Mouse (Mus musculus) frontal cortex, postnatal 25 days (tissue): Measurements from ENCODE around the gene Slc44a1.

ENCODE experiments used
- DNase-seq, 2 experiments: peaks; one replicate each; pipeline ENCODE4 v3.0.0; 2022; ENCODE audit warnings: low spot score in 2 of 2

The Slc44a1 gene

DNA sequence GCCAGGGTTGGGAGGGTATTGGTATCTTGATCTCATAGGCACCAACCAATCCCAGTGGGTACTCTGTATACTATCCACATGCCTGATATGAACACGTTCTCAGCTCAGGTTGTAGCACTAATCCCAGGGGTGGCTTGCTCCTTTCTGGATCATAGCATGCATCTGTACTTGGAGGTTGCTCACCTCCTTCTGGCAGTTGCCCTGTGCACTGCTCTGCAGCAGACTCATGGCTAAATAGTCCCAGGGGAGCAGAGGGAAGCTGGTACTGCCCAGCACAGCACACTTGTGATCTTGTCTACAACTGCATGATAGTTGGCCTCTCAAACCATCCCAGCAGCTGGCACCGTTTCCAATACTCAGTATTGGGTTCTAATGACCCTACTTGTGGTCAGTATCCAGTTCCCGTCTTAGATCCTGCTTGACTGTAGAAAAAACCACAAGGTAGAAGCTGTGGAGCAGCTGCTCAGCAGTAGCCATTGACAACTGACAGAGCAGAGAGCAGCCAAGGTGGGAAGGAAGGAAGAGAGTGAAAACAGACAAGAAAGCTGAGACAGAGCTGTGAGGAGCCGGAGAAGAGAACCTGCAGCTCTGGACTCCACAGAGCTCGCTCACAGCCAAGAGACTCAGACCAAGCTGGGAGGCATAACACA, 174.5 kb downstream of the Slc44a1 start:
- no peak for DNase-seq

GRCm38 (mm10) chr4:53617968-53618367, 177.8 kb downstream of the Slc44a1 start:
- no peak for DNase-seq

DNA sequence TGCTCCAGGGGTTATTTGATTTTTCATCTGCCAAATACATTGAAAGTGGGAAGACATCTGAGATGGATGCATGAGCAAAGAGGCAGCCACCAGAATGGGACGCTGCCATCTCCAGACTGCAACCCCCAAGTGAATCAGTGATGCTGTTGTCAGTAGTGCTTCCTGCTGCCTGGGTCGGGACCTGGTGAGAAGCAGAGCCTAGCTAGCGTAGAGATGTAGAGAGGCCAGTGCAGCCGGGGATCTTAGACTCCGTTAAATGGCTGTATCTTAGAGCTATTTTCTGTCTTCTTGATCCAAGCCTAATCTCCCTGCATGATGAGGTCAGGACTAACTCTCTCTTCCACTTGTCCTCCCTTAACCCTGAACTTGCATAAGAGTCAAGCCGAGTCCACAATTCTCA, 179.9 kb downstream of the Slc44a1 start:
- DNase-seq: no peak

- DNase-seq: no peak
Measured at GRCm38 (mm10) chr4:53621084-53621483, 180.9 kb downstream of the Slc44a1 start.

DNA sequence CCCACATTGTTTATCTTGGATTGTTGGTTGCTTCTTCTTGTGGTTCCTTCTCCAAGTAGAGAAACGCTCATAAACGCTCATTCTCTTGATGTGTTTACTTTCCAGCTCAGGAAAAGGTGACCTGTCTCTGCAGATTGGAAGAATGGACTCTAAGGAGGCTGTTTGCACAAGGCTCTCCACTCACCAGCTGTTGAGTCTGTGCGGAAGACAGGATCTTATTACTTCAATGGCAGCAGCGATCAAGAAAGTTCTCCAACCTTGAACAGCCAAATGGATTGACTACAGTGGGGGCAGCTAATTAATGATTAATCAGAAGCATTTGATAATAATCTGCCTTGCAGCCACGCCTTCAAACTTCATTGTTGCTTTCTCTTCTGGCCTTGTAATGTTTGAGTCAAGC, 181.3 kb downstream of the Slc44a1 start:
- DNase-seq: no peak

DNA sequence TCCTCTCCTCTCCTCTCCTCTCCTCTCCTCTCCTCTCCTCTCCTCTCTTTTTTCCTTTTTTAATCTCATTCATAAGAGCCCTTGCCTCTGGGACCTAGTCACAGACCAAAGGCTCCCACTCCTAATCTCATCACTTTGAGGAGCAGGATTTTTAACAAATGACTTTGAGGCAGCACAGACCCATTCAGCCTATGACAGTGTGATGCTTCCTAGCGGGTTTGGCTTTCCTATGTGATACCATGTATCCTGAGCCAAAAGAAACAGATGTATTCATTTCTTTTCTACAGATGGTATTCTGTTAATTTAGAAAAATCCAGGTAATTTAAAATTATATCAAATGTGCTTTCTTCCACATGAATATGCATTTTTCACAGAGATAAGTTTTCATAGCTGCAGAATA, 183.5 kb downstream of the Slc44a1 start:
- no peak for DNase-seq

DNA sequence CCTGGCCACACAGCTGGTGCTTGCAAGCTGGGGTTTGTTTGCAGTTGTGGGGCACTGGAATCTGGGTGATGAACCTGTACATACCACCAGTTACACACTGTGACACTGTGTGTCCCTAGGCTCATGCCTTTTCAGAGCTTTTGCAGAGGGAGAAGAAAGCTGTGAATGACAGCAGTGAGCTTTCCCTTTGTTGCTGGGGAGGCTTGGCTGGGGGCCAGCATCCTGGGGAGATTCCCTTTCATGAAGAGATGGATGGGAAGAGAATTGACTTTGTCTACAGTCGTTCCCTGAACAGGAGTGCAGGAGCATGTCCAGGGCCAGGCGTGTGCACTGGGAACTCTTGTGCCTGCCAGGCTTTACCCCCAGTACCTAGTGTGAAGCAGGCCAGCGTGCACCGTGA, 184.6 kb downstream of the Slc44a1 start:
- no peak for DNase-seq

DNA sequence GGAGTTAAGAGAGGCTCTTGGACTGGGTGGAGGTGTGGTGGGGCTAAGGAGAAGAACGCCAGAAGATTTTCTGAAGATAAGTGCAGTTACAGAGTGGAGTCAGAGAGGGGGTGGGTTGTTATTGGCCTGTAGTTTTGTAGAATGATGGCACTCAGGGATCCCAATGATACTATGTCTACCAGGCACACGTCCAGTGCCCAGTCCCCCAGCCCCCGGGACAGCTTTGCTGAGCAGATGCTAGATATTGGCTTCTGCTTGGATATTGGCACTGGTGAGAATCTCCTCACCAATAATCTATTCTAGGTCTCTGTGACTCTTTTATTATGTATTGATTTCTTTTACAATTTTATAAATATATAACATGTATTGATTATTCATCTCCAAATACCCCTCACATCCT, 185.1 kb downstream of the Slc44a1 start:
- DNase-seq: no peak

- no peak for DNase-seq
Measured at GRCm38 (mm10) chr4:53628924-53629323, 188.7 kb downstream of the Slc44a1 start.

GRCm38 (mm10) chr4:53630963-53631315, 190.7 kb downstream of the Slc44a1 start:
- DNase-seq: no peak

DNA sequence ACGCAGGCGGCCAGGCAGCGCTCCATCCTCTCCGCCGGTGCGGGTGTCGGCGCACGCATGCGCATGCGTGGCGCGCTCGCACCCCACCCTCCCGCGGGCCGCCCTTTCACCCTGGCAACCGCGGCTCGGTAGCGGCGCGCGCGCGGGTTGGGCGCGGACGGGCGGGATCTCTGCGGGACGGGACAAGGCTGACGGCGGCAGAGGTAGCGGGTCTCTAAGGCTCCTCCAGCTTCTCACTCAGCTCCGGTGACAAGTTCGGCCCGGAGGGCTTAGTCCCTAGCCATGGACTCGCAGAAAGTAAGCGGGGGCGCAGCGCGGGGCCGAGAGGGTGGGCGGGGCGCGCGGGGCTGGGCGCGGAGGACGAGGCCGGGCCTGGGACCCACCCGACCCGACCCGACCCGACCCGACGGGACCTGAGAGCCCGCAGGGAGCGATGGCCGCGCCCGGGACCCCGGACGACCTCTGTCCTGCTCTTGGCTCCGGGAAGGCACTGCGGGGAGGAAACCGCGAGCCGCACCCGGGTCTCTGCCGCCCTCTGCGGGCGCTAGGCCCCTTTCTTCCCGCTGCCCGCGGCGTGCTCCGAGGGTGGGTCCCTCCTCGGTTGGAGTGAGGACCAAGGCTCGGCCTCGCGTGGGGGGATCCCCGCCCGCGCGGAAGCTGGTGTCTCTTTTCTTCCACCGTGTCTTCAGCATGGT, 191.2 kb downstream of the Slc44a1 start, which contains the start of gene Fsd1l:
Gene Fsd1l (plus strand): TSS at position 156 of the 695 bp plus-strand sequence.
- peak; percentile 61 to 70 for DNase-seq

GRCm38 (mm10) chr4:53632011-53632349, 191.8 kb downstream of the Slc44a1 start:
- no peak for DNase-seq

DNA sequence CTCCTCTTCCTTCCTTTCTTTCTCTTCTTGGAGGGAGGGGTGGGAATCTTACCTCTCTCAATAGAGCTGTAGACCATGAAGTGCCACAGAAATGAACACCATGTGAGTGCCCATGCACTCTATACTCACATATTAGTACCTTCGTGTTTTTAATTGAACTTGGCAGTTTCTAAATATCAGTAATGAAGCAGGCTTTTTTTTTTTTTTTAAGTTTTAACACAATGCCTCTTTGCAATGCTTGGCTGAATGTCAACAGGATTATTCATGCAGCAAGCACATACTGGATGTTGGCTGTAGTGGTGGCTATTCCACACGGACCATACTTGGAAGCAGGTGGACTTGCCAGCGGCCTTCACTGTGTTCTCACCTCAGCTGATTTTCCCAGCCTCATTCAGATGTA, 195.1 kb downstream of the Slc44a1 start:
- DNase-seq: no peak

GRCm38 (mm10) chr4:53637269-53637909, 197.2 kb downstream of the Slc44a1 start:
- no peak for DNase-seq

- DNase-seq: no peak
Measured at GRCm38 (mm10) chr4:53638549-53639123, 198.4 kb downstream of the Slc44a1 start.

DNA sequence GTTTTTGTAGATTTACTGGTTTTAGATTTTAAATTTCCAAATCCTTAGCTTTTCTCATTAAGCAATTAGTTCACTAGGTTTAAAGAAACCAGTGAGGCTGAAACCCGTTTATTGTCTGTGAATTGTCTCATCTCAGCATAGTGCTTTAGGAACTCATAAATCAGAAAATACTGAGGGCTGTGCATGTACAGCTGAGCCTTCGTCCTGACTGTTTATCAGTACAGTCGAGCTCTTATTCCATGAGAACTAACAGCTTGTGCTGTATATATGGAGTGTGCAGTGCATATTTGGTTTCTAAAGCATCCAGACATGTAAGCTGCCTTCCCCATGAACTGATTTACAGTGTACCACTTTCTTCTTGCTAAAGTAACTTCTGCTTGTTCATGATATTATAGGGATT, 217.8 kb downstream of the Slc44a1 start:
- no peak for DNase-seq

DNA sequence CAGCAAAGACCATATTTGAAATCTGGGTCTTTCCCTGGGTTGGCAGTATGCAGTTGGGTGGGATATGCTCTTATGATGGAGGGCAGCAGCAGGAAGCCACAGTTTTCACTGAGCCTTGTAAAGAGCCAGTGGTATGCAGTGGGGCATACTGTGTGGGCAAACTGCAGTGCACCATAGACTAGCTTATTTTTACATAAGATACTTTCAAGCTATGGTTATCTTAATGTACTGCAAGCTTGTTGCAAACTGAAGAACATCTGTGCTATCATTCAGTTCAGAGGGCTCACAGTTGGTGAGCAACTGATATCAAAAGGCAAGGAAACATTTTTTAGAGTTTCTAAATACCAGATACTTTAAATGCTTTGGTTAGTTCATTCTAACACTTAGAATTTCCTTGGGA, 220.5 kb downstream of the Slc44a1 start:
- DNase-seq: no peak
